Mouse (Mus musculus) spleen, postnatal 14 days (tissue): ENCODE measurements around the gene Galr2.

ENCODE experiments used
- DNase-seq, 2 experiments: peaks; one replicate each; pipeline ENCODE4 v3.0.0; 2021 to 2022; ENCODE audit warnings: low spot score in 2 of 2

The Galr2 gene

DNA sequence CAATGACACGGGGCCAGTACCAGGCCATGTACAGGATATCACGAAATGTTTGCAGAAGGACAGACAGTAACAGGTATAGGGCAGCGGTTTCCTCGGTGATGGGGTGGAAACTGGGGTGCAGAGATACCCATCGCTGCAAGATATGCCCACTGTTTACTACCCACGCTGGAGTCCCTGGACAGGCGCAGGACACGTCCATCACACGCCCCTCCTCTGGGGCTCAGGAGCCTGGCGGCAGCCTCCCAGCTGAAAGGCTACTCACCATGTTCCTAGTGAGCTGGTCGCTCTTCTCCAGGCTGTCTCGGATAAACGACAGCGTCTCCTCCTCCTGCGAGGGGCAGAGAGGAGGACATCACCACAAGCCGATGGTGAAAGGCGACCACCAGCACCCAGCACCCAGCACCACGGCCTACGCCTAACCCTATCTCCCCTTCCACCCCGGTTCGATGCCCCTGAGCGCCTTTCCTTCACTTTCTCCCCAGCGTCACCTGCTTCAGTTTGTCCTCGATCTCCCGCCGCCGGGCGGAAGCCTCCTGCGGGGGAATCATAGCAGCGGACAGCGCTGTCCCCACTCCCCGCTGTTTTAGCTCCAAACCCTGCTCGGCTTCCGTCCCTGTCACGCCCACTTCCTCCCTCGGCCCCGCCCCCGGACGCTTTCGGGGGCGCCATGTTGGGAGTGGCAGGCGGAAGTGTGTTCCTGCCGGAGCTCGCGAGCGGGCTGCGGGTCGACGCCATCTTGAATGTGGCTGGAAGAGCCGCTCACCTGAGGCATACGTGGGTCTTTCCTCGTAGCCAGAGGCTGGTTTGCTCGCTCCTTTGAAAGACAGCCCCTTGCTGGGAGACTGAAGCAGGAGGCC, 25.6 kb downstream of the Galr2 start:
- DNase-seq: peak; percentile 88 to 92

DNA sequence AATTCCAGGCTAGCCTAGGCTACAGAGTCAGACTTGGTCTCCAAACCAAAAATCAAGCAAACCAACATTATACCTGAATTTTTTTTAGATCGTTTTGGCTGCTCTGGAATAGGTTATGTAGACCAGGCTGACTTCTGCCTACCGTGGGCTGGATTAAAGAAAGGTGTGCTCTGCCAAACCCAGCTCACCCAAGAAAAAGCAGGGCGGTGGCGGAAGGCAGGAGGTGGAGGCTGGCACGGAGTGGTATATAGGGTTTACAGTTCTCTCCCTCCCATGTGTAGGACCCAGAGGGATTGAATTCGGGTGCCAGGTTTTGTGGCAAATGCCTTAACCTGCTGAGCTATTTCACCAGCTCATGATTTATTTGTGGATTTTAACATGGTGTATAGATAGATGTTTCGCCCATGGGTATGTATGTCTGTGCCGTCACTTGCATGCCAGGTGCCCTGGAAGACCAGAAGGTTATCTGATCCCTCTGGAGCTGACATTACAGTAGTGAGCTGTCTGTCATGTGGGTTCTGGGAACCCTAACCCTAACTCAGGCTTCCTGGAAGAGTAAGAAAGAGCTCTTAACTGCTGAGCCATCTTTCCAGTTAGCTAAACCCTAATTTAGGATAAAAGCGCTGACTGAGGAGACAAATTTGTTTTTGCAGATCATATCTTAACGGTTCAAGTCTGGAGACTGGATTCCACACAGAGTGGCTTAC, 26.4 kb downstream of the Galr2 start, which contains the start of gene Exoc7:
Gene Exoc7, minus strand, starts transcription at position 215 of the 707 bp plus-strand sequence.
- DNase-seq: no peak

GRCm38 (mm10) chr11:116307762-116308531, 27.2 kb downstream of the Galr2 start:
- no peak for DNase-seq

DNA sequence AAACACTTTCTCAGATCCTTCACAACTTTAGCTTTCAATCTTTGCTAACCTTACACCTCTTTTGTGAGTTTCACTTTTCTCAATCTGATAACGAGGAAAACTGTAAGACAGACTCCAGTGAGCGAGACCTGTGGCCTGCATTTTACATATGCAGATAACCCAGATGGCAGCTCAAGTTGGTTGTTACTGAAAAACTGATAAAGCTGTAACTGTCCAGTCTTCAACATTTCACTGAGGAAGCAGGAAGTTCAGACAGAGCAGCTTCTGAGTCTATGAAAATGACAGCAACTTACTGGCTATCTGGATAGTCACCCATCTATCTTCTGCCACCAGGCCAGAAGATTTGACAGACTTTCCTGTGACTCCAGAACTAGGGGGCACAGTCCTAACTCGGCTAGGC, 28.9 kb downstream of the Galr2 start:
- no peak for DNase-seq

DNA sequence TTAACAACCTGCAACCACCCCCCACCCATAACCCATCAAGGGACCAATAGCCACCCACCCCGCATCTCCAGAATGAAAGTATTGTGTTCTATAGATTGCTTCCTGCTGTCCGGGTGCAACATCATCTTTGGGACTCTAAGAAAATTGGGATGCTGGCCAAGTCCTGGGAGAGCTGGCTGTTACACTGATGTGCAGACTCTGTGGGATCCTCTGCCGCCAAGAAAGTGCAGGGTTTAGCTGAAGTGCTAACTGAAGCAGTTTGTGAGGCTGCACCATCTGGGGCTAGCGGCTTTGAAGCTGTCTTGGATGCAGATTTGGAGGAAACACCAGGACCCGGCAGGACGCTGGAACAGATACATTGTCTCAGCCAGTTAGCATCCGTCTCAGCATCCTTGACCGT, 30.4 kb downstream of the Galr2 start:
- no peak for DNase-seq

- no peak for DNase-seq
These were observed 31.6 kb downstream of the Galr2 start for GRCm38 (mm10) chr11:116312359-116312758.

GRCm38 (mm10) chr11:116318719-116319659, 38.2 kb downstream of the Galr2 start:
- DNase-seq: peak; percentile 78 to 91

GRCm38 (mm10) chr11:116326963-116327603, 46.3 kb downstream of the Galr2 start:
- no peak for DNase-seq

- no peak for DNase-seq
These were observed 48.8 kb downstream of the Galr2 start for GRCm38 (mm10) chr11:116329314-116330210.

DNA sequence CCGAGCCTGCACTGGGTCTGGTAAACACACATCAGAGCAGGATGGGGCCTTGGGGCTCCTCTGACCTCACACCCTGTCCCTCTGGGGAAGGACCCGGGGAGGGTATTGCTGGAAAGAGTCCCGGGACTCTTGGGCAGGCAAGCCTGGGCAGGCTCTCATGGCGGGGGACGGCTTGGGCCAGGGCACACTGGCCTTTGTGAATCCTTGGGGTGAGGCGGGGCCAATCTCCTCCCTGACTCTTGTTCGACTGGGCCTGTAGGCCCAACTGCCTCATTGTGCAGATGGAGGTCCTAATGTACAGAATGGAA, 49.4 kb downstream of the Galr2 start:
- DNase-seq: no peak

- no peak for DNase-seq
These were observed 51.7 kb downstream of the Galr2 start for GRCm38 (mm10) chr11:116332232-116332982.

- DNase-seq: no peak
These were observed 52.2 kb downstream of the Galr2 start for GRCm38 (mm10) chr11:116332983-116333270.
